Mouse (Mus musculus): ENCODE results near the gene Psmd3.
A peak's percentile ranks its signal among the peaks of the same experiment; 100 is the strongest.
"Not testable (repeated sequence)": the region's sequence is repeated elsewhere in the genome, so short reads cannot be mapped to it uniquely, and the experiment has no call there.

Gene Psmd3

GRCm38 (mm10) chr11:98681786-98682745, at the start of gene Psmd3:
Gene Psmd3, plus strand, starts transcription at chr11:98682554.
- peak; percentile 99 for DNase-seq (ENCODE audit: low read depth, low spot score)

DNA sequence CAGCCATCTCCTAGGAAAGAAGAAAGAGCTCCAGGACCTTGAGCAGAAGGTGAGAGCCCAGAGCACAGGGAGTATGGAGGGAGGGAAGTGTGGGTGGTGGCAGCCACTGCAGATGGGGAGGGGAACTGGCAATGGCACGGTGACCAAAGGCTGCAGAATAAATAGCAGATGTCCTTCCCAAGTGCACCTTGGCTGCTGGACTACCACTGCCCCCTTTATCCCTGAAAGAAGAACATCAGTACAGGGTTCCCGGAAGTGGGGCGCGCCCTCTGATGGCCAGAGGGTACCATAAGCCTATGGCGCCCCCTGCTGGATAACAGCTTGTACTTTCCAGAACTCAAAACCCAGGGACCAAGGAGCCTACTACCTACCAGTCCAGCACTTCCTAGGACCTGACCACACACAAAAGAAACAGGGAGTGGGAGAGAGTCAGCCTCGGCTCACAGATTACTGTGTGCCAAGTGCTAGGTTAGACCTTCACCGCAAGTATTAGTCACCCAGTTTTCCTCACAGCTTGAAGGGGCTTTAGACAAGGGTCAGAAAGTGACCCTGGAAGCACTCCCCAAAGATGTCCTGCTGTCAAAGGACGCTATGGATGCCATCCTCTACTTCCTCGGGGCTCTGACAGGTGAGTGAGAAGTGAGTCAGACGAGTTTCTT, 46.9 kb upstream of the Psmd3 start:
- DNase-seq (ENCODE audit: low read depth, low spot score): not testable (repeated sequence)

- DNase-seq (ENCODE audit: low read depth, low spot score): no peak
Measured at GRCm38 (mm10) chr11:98637501-98637900, 44.9 kb upstream of the Psmd3 start.

- no peak for DNase-seq (ENCODE audit: low read depth, low spot score)
Measured at GRCm38 (mm10) chr11:98640091-98640490, 42.3 kb upstream of the Psmd3 start.

DNA sequence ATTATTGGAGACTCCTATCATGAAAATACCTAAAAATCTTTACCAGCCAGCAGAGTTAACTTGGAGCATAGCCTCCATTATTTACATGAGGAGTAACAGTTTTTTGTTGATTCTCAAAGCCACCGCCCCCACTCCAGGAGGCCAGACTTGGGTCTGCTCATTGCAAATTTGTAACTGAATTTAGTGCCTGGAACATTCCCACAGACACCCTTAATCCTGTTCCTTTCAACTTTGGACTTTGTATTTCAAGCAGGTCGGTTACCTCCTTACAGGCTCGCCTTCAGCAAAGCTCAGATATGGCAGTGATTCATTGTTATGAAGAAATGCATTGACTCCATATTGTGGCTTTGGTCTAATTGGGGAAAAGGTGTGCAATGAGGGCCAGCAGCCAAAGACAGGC, 37.6 kb upstream of the Psmd3 start:
- no peak for DNase-seq (ENCODE audit: low read depth, low spot score)

- DNase-seq (ENCODE audit: low read depth, low spot score): no peak
Measured at GRCm38 (mm10) chr11:98645946-98646345, 36.4 kb upstream of the Psmd3 start.

DNA sequence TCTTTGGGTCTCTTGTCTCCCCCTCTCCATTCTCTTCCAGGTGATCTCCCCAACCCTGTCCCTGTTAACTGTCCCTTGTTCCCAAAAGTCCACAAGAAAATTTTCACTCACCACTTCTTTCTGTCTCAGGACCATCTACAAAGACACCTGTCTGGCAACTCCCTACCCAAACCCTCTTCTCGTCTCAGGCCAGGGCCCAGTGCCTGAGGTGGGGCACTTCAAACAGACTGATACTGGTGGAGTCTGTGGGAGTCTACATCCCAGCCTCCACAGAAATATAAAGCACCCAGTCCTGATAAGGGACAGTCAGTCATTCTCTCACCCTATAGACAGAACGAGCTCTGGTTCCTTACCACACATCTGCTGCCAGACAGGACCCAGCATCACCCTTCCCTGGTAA, 35.9 kb upstream of the Psmd3 start, which contains the start of gene Gsdma2:
Gsdma2 (plus strand) TSS at position 301 of the 400 bp plus-strand sequence.
- no peak for DNase-seq (ENCODE audit: low read depth, low spot score)

DNA sequence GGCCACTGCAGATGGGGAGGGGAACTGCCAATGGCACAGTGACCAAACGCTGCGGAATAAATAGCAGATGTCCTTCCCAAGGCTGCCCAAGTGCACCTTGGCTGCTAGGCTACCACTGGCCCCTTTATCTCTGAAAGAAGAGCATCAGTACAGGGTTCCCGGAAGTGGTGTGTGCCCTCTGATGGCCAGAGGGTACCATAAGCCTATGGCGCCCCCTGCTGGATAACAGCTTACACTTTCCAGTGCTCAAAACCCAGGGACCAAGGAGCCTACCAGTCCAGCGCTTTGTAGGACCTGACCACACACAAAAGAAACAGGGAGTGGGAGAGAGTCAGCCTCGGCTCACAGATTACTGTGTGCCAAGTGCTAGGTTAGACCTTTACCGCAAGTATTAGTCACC, 27.3 kb upstream of the Psmd3 start:
- DNase-seq (ENCODE audit: low read depth, low spot score): not testable (repeated sequence)

DNA sequence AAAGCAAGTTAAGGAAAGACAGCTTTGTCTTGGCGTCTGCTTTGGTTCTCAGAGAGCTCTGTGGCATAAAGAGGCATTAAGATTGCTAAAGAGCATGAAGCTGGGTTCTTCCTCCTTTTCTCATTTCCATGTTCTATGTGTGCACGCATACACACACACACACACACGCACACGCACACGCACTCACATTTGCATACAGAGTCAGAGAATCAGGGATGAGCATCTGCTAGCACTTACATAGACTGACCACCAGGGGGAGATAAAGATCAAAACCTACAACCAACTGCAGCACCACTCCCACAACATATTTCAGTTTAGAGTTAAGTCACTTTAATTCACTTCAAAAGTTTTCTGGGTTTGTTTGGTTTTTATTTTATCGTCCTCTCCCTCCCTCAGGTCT, 21.8 kb upstream of the Psmd3 start:
- peak; percentile 74 for DNase-seq (ENCODE audit: low read depth, low spot score)

- DNase-seq (ENCODE audit: low read depth, low spot score): no peak
Measured at GRCm38 (mm10) chr11:98664091-98664490, 18.3 kb upstream of the Psmd3 start, which contains the start of gene Gsdma. Gene Gsdma, plus strand, starts transcription at chr11:98664351.

GRCm38 (mm10) chr11:98668984-98669383, 13.4 kb upstream of the Psmd3 start:
- no peak for DNase-seq (ENCODE audit: low read depth, low spot score)

DNA sequence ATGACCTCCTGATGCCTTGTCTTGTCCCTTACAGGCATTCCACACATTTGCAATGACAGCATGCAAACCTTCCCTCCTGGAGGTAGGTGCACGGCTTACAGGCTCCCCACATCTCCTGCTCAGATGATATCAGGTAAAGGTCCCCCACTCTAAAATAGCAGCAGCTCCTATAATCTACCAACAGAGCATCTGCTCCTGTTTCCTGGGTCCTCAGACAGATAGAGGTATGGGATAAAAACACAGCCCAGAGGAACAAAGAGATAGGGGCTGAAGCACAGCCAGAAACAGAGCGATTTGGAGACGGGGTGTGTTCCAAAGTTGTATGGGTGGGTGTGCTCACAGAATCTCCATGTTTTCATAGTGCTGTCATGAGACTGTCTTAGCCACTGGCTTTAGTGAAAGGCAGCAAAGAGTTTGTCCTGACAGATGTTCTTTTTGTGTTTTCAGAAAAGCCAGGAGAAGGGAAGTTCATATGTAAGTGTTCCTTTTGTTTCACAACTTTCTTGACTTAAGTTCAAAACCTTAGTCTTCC, 11.0 kb upstream of the Psmd3 start:
- DNase-seq (ENCODE audit: low read depth, low spot score): no peak

- DNase-seq (ENCODE audit: low read depth, low spot score): no peak
Measured at GRCm38 (mm10) chr11:98671857-98672256, 10.5 kb upstream of the Psmd3 start.

GRCm38 (mm10) chr11:98672482-98672881, 9.9 kb upstream of the Psmd3 start:
- DNase-seq (ENCODE audit: low read depth, low spot score): no peak

GRCm38 (mm10) chr11:98673136-98673535, 9.2 kb upstream of the Psmd3 start:
- not testable (repeated sequence) for DNase-seq (ENCODE audit: low read depth, low spot score)

- DNase-seq (ENCODE audit: low read depth, low spot score): no peak
Measured at GRCm38 (mm10) chr11:98675829-98676363, 6.5 kb upstream of the Psmd3 start.

DNA sequence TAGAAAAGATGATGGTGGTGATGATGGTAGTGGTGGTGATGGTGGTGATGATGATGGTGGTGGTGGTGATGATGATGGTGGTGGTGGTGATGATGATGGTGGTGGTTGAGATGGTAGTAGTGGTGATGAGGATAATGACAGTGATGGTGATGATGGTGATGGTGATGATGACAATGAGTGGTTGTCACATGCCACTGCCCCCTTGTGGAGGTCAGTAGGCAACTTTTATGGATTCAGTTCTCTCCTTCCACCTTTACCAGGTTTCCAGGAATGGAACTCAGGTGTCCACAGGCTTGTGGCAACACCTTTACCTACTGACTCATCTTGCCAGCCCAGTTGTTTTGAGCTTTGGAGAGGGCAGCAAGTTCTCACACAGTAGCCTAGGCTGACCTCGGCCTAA, 2.3 kb upstream of the Psmd3 start:
- DNase-seq (ENCODE audit: low read depth, low spot score): no peak

DNA sequence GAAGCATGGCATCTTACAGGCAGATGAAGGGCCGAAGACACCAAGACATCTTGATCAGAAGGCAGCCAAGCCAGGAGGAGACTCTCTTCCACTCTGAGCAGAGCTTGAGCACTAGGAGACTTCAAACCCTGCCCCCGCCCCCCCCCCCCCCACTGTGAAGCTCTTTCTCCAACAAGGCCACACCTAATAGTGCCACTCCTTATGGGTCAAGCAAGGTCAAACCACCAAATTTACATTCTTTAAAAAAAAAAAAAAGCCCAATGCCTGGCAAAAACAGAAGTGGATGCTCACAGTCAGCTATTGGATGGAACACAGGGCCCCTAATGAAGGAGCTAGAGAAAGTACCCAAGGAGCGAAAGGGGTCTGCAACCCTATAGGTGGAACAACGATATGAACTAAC, 1.8 kb upstream of the Psmd3 start:
- not testable (repeated sequence) for DNase-seq (ENCODE audit: low read depth, low spot score)

GRCm38 (mm10) chr11:98681186-98681585, 1.2 kb upstream of the Psmd3 start:
- no peak for DNase-seq (ENCODE audit: low read depth, low spot score)

DNA sequence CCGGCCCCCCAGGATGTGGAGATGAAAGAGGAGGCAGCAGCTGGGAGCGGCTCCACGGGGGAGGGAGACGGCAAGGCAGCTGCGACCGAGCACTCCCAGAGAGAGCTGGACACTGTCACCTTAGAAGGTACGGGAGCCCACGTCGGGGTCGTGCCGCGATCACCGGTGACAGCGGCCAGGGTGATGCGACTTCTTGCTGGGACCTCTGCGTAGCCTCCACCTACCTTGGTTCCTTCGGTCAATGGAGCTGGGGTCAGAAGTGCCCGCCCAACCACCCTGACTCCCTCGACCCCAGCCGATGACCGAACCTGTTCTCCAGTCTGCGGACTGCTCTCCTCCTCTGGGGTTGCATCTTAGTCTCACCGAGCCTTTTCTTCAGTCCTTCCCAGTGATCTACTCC, 457 bp downstream of the Psmd3 start:
- DNase-seq (ENCODE audit: low read depth, low spot score): no peak

DNA sequence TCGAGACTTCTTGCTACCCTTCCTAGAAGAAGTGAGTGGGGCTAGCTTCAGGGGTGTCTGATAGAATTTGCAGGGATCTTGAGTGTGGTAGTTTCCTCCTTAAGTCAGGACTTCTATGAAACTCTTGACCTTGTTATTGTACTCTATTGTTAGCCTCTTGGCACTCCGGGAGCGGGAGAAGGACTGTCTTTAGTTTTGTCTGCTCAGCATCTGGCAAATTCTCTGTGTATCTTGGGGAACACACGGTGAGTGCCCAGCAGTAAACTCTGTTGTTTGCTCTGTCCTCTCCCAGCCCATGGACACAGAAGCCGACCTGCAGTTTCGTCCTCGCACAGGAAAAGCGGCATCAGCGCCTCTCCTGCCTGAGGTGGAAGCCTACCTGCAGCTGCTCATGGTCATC, 3.3 kb downstream of the Psmd3 start:
- DNase-seq (ENCODE audit: low read depth, low spot score): no peak

- no peak for DNase-seq (ENCODE audit: low read depth, low spot score)
Measured at GRCm38 (mm10) chr11:98686976-98687375, 4.6 kb downstream of the Psmd3 start.
